ENCODE assay signal across 8 mouse cellular contexts in the genomic region with DNA sequence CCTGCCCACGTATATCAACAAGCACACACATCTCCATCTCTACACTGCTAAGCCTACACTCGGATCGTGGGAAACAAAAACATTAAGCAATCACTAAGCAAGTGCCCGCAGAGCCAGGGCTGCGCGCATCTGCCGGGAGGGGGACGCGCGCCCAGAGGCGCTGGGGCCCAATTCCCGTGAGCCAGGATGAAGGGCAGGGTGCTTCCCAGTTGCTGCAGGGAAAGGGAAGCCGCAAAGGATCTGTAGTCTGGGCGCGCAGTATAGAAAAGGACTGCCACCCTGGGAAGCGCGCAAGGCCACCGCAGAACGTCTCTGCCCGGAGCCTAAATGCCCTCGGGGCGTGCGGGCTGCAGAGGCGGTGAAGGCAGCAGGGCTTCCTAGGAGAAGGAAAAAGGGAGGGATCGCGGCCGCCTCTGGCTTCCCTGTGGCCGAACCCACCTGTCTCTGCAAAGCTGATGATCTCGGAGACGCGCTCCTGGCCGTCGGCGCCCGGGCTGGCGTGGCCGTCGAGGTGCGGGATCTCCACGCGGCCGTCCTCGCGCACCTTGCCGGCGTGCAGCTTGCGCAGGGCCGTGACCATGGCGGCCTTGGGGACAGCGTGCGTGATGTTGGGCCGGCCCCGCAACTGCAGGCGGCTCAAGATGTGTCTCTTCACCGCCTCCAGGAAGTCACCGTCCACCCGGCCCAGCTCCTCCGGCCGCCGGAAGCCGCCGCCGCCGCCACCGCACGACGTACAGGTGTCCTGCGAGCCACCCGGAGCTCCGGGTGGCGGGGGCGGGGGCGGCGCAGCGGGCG. TPM values are rescaled to one million over a fixed set of nuclear protein-coding genes. Genes with fewer than 3 reads are reported as not detected.
A peak's percentile ranks its signal among the peaks of the same experiment; 100 is the strongest.
DNase-seq lines count a peak whose midpoint lies in the region; ATAC-seq and TF ChIP-seq lines count a peak whose summit lies in the region.

No protein-coding gene starts in this region.

- no peaks in the 10 kb centered on the region for H3K36me3 ChIP-seq in liver, adult 2 months (ENCODE audit: control insufficient read depth, insufficient read depth, low read length)
- no peaks in the 10 kb centered on the region for H3K36me3 ChIP-seq in midbrain, embryonic 11.5 days (ENCODE audit: control insufficient read depth, insufficient read depth, low read length)

- peaks cover 23% of the 10 kb centered on the region for H3K27me3 ChIP-seq in liver, adult 2 months (ENCODE audit: control insufficient read depth, insufficient read depth, low read length)
- peaks cover 73% of the 10 kb centered on the region for H3K27me3 ChIP-seq in midbrain, embryonic 11.5 days (ENCODE audit: control insufficient read depth, insufficient read depth, low read length)

- peak; percentile 7; the same call in 1 of the 2 replicates for ATAC-seq in midbrain, embryonic 11.5 days (ENCODE audit: low FRiP score)

- peak overlapping the region; percentile 98 for H3K4me2 ChIP-seq in midbrain, embryonic 11.5 days

- H3K27ac ChIP-seq in liver, adult 2 months (replicated peaks; ENCODE audit: insufficient read depth, low read depth, low read length) = no peak overlapping the region
- no peak overlapping the region for H3K27ac ChIP-seq in midbrain, embryonic 11.5 days (ENCODE audit: low read depth, low read length)

- TF ChIP-seq CTCF in liver, adult 2 months (IDR thresholded peaks at IDR 0.05; ENCODE audit: low read depth, low read length) = no peak

- intact Hi-C loops in heart, postnatal 36 days (cut with DNase I) = loop anchor here (5.0 kb wide), 2 partner anchors 173 to 653 kb away; no protein-coding TSS in a partner anchor

- WGBS in liver, adult 2 months = 2% methylated on average over 74 of the region's 76 CpGs
- WGBS in midbrain, embryonic 11.5 days = 2% methylated on average over 76 of the region's 76 CpGs

- no peaks in the 10 kb centered on the region for H3K79me2 ChIP-seq in liver, adult 2 months (ENCODE audit: control insufficient read depth, insufficient read depth, low read length)

- peak overlapping the region; percentile 34 for H3K9ac ChIP-seq in liver, adult 2 months (ENCODE audit: low read depth, low read length)
- peak overlapping the region; percentile 64 for H3K9ac ChIP-seq in midbrain, embryonic 11.5 days (ENCODE audit: low read length)

- no peaks in the 10 kb centered on the region for H3K9me3 ChIP-seq in midbrain, embryonic 11.5 days (ENCODE audit: control insufficient read depth, low read length)

- peak overlapping the region; percentile 37 for H3K4me3 ChIP-seq in liver, adult 2 months (ENCODE audit: insufficient read depth, low read depth, low read length)
- peak overlapping the region; percentile 54 for H3K4me3 ChIP-seq in midbrain, embryonic 11.5 days (ENCODE audit: low read depth, low read length)

- peak; percentile 26 for DNase-seq in adrenal gland, postnatal 14 days
- DNase-seq in adrenal gland, postnatal 25 days = no peak
- no peak for DNase-seq in liver, adult 2 months (ENCODE audit: extremely low read depth, low read depth, low spot score)
- DNase-seq in liver = no peak
- DNase-seq in heart, postnatal 36 days = peak; percentile 6 to 28
- DNase-seq in midbrain, embryonic 11.5 days (ENCODE audit: low spot score, missing footprints) = peak; percentile 93
- no peak for DNase-seq in thymus, postnatal 4 days
- DNase-seq in gastrocnemius, postnatal 25 days = no peak

- H3K4me1 ChIP-seq in liver, adult 2 months (ENCODE audit: control insufficient read depth, insufficient read depth, low read length) = no peaks in the 10 kb centered on the region
- peaks cover 25% of the 10 kb centered on the region for H3K4me1 ChIP-seq in midbrain, embryonic 11.5 days (ENCODE audit: control insufficient read depth, insufficient read depth, low read length)

- TF ChIP-seq POLR2A in liver, adult 2 months (IDR thresholded peaks at IDR 0.05; ENCODE audit: extremely low read depth, insufficient read depth, low read length) = no peak

RNA-seq across cellular contexts. Expression of a gene that starts 1.7 kb away (rescaled TPM):
- 2.1 and 2.2 TPM in 2 replicates for total RNA-seq in adrenal gland, postnatal 14 days (2021)
- 1.7 and 2.0 TPM in 2 replicates for total RNA-seq in adrenal gland, postnatal 25 days (2021)
- total RNA-seq in liver, adult 2 months (2014; rRNA removed) = 0.37 and 1.0 TPM in 2 replicates
- polyA plus RNA-seq in liver, adult 2 months (2012; rRNA removed) = 0.36 and 0.42 TPM in 2 replicates
- 1 to 10 TPM; 1.4 to 1.5 TPM for total RNA-seq in heart, postnatal 36 days (2021)
- polyA plus RNA-seq in midbrain, embryonic 11.5 days (2014; fragmentation: Nextera tagmentation; extraction: Ambion mirVana) = 0.37 and 0.51 TPM in 2 replicates
- total RNA-seq in gastrocnemius, postnatal 25 days (2021) = 1 to 10 TPM in 1 of 2 experiments, under 1 TPM in 1; 0.87 to 1.7 TPM

Comparison
In these comparisons a context has a peak if more than half of its experiments do, and no peak if none do; other contexts are left out.
1. DNase-seq: peak in adrenal gland, postnatal 14 days (single experiment), heart, postnatal 36 days (2 of 2) and midbrain, embryonic 11.5 days (single experiment); none in adrenal gland, postnatal 25 days (single experiment), liver, adult 2 months (single experiment), liver (single experiment), thymus, postnatal 4 days (single experiment) and gastrocnemius, postnatal 25 days (single experiment).